In the genomic region with DNA sequence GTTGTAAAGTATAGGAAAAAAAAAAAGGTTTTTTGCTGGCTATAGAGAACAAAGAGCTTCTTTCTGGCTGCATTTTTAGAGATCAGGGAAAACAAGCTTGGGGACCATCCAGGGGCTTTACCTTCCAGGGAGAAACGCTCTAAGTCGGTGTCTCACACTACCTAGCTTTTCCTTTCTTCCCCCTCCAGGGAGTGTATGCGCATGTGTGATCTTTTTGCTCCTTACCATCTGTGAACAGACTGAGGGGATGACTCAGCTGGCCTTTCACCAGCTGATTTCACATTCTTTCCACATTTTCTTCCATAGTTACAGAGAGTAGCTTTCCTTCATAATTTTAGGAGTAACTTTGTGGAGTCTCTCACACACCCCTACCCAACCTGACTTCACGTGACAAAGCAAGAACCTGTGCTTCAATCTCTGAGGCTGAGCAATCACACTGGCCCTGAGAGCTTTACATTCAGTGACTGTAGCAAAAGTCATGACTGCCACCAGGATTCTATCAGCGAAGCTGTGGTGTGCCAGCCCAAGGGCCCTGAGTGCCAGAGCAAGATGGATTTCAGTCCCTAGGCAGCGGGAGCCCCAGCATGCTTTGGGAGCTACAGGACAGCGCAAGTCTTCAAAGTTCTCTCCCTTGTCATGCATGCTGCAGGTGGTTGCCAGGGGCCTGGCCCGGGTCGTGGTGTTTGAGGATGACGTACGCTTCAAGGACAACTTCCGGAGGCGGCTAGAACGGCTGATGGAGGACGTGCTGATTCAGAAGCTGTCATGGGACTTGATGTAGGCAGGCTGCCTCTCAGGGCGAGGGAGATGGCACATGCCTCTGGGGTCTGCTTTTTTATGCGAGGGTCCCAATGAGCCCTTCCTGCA, we compare ENCODE assay signal across 12 mouse cellular contexts. TPM values are rescaled to one million over a fixed set of nuclear protein-coding genes. Genes with fewer than 3 reads are reported as not detected.
DNase-seq lines count a peak whose midpoint lies in the region; ATAC-seq lines count a peak whose summit lies in the region.
"Had no signal": no experiment of that assay in that cellular context is flagged by ENCODE, and none has a peak within 500 bp of the region (broad histone marks: within the 10 kb centered on the region; RNA-seq: fewer than 3 reads in every experiment).

No protein-coding gene starts in this region.

- H3K4me3 ChIP-seq in heart, embryonic 10.5 days, result no peak overlapping the region
- no peak overlapping the region for H3K4me3 ChIP-seq in midbrain, embryonic 13.5 days (replicated peaks)
- H3K4me3 ChIP-seq: kidney, embryonic 15.5 days had no signal

- H3K9ac ChIP-seq in midbrain, embryonic 13.5 days (replicated peaks), result no peak overlapping the region
- H3K9ac ChIP-seq: kidney, embryonic 15.5 days had no signal

- ATAC-seq in midbrain, embryonic 13.5 days, result no peak
- ATAC-seq: forebrain, embryonic 16.5 days had no signal

- H3K36me3 ChIP-seq in heart, embryonic 10.5 days, result peaks cover 33% of the 10 kb centered on the region
- peaks cover 27% of the 10 kb centered on the region for H3K36me3 ChIP-seq in midbrain, embryonic 13.5 days

- DNase-seq in heart, adult 8-10 months (ENCODE audit: low spot score), result peak; percentile 33
- DNase-seq in heart, embryonic 10.5 days (ENCODE audit: low spot score), result no peak
- peak; percentile 41 for DNase-seq in urinary bladder, postnatal 14 days (ENCODE audit: low spot score)
- no peak for DNase-seq in urinary bladder, postnatal 10 days (ENCODE audit: low spot score)
- peak; percentile 75 for DNase-seq in adrenal gland, postnatal 10 days
- peak; percentile 57 for DNase-seq in testis, postnatal 10 days (ENCODE audit: low spot score)
- no peak for DNase-seq in thymus, postnatal 14 days
- DNase-seq: lung, adult 2 months had no signal

- H3K4me1 ChIP-seq in heart, embryonic 10.5 days, result peaks cover 15% of the 10 kb centered on the region; the same call in 1 of the 2 replicates
- peaks cover 7% of the 10 kb centered on the region for H3K4me1 ChIP-seq in midbrain, embryonic 13.5 days (replicated peaks)

- no peak overlapping the region for H3K27ac ChIP-seq in heart, embryonic 10.5 days
- no peak overlapping the region for H3K27ac ChIP-seq in midbrain, embryonic 13.5 days
- H3K27ac ChIP-seq: kidney, embryonic 15.5 days had no signal

- H3K4me2 ChIP-seq in midbrain, embryonic 13.5 days (replicated peaks), result no peak overlapping the region
- H3K4me2 ChIP-seq: kidney, embryonic 15.5 days; midbrain, embryonic 11.5 days had no signal

- no peaks in the 10 kb centered on the region for H3K9me3 ChIP-seq in heart, embryonic 10.5 days
- no peaks in the 10 kb centered on the region for H3K9me3 ChIP-seq in midbrain, embryonic 13.5 days
- H3K9me3 ChIP-seq: kidney, embryonic 15.5 days had no signal

- WGBS in heart, embryonic 10.5 days, result 58% methylated on average over 17 of the region's 17 CpGs
- 82% methylated on average over 17 of the region's 17 CpGs for WGBS in midbrain, embryonic 13.5 days

- peaks cover 5% of the 10 kb centered on the region for H3K27me3 ChIP-seq in heart, embryonic 10.5 days (ENCODE audit: insufficient read depth, poor library complexity, severe bottlenecking)
- no peaks in the 10 kb centered on the region for H3K27me3 ChIP-seq in midbrain, embryonic 13.5 days
- H3K27me3 ChIP-seq: kidney, embryonic 15.5 days had no signal

RNA-seq across cellular contexts. Expression of a gene that starts 8.8 kb away (rescaled TPM):
- 10 to 100 TPM; 17.0 to 28.1 (median 19.8) TPM for total RNA-seq in heart, adult 8-10 months (2022)
- polyA plus RNA-seq in heart, embryonic 10.5 days (2016; fragmentation: Nextera tagmentation; extraction: Ambion mirVana), result 77.8 and 82.6 TPM in 2 replicates
- 10 to 100 TPM; 41.1 to 44.6 TPM for total RNA-seq in adrenal gland, postnatal 10 days (2021)
- 74.4 and 76.0 TPM in 2 replicates for polyA plus RNA-seq in midbrain, embryonic 13.5 days (2015; fragmentation: Nextera tagmentation; extraction: Ambion mirVana)

RNA-seq across cellular contexts. Expression of a gene that starts 11.2 kb away (rescaled TPM):
- 1 to 10 TPM; 2.7 to 3.6 (median 3.1) TPM for total RNA-seq in heart, adult 8-10 months (2022)
- polyA plus RNA-seq in heart, embryonic 10.5 days (2016; fragmentation: Nextera tagmentation; extraction: Ambion mirVana), result 22.8 and 26.7 TPM in 2 replicates
- total RNA-seq in adrenal gland, postnatal 10 days (2021), result 10 to 100 TPM; 16.6 to 19.0 TPM
- 14.6 and 20.7 TPM in 2 replicates for polyA plus RNA-seq in midbrain, embryonic 13.5 days (2015; fragmentation: Nextera tagmentation; extraction: Ambion mirVana)

RNA-seq across cellular contexts. Expression of a gene that starts 55.0 kb away (rescaled TPM):
- 10 to 100 TPM; 21.4 to 26.2 (median 24.5) TPM for total RNA-seq in heart, adult 8-10 months (2022)
- polyA plus RNA-seq in heart, embryonic 10.5 days (2016; fragmentation: Nextera tagmentation; extraction: Ambion mirVana), result 50.0 and 61.3 TPM in 2 replicates
- 10 to 100 TPM; 31.8 to 36.5 TPM for total RNA-seq in adrenal gland, postnatal 10 days (2021)
- 78.1 and 78.8 TPM in 2 replicates for polyA plus RNA-seq in midbrain, embryonic 13.5 days (2015; fragmentation: Nextera tagmentation; extraction: Ambion mirVana)

Comparison
In these comparisons a context has a peak if more than half of its experiments do, and no peak if none do; other contexts are left out.
1. DNase-seq: peak in heart, adult 8-10 months (single experiment), urinary bladder, postnatal 14 days (single experiment), adrenal gland, postnatal 10 days (single experiment) and testis, postnatal 10 days (single experiment); none in heart, embryonic 10.5 days (single experiment), urinary bladder, postnatal 10 days (single experiment) and thymus, postnatal 14 days (single experiment).